Mouse (Mus musculus): Measurements from ENCODE around the gene Gchfr. TPM values are rescaled to one million over a fixed set of nuclear protein-coding genes. Genes with fewer than 3 reads are reported as not detected.

Gene Gchfr
- polyA plus RNA-seq, 1 experiment: 1.3 TPM

DNA sequence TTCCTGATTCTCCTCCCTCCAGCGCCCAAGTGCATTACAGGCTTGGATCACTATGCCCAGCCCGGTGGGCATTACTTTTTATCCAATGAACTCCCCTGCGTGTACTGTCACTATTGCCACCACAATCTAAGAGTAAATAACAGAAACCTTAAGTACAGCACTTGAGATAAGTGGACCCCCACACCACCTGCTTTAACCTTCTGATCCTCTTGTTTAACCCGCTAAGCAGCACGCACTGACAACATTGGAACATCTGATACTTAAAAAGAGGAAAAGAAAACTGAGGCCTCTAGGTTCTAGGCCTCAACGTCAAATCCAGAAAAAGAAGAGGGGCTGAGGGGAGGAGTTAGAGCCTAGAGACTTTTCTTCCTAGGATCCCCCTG lies 40.4 kb downstream of the Gchfr start:
- Histone ChIP-seq H3K27ac (ENCODE audit: insufficient read depth, low read length) (peak overlapping the region; percentile 68; the same call in 1 of the 2 replicates), H3K4me1 (ENCODE audit: control insufficient read depth, insufficient read depth, low read length) (no peaks in the 10 kb centered on the region), H3K4me3 (ENCODE audit: insufficient read depth, low read length) (peak overlapping the region; percentile 70)
- TF ChIP-seq CTCF (IDR thresholded peaks at IDR 0.05; ENCODE audit: extremely low read depth, insufficient read depth, low read length) (no peak), POLR2A (IDR thresholded peaks at IDR 0.05; ENCODE audit: extremely low read depth, insufficient read depth, low read length) (no peak)

DNA sequence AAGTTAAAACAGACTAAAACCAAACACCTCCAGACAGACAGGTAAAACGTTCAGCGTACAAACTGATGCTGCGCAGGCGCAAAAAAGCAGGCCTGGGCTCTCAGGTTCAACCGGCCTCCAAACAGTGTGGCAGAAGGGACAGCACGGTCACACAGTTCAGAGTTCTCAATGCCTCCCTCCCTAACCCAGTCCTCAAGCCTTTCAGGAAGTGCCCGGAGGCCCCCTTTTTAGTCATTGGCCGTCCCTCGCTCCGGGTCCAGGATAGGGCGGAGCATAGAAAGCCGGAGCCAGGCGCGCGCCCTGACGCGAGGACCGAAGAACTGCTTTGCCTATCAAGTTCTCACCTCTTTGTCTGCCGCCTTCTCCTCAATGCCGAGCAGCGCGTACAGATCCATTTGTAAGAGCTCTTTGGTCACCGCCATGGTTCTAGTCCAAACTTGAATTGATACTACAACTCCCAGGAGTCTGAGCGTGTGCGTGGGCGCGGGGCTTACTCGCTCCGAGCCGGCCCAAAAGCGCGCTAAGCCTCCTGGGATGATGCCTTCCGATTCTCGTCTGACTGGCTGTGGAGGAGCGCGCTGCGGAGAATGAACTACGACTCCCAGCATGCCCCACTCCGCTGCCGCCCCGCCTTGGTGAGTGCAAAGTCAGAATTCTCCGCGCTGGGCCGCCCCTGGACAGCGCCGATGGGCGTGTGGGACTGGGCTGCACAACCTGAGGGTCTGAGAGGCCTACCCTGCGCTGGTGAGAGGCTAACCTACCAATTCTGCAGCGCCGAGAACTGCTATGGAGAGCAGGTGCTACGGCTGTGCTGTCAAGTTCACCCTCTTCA lies 41.0 kb downstream of the Gchfr start, which contains the start of the genes Zfyve19 and Dnajc17:
Gene Zfyve19, plus strand, starts transcription at position 274 of the 832 bp plus-strand sequence.
Gene Dnajc17, minus strand, starts transcription at position 452 of the 832 bp plus-strand sequence.
- no peaks in the 10 kb centered on the region for H3K4me1 ChIP-seq (ENCODE audit: control insufficient read depth, insufficient read depth, low read length)

DNA sequence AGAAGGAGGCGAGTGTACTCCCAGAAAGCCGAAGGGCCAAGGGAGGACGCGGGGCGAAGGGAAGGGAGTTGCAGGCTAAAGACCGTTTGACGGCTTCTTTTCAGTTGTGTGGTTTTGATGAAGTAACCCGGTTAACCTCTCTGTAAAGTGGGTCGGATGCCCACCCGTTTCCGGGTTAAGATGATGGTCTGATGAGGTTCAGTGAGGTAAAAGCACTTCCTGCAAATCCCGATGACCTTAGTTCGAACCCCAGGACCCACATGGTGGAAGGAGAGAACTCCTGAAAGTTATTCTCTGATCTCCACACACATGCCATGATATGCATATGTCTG lies 41.6 kb downstream of the Gchfr start:
- H3K27ac ChIP-seq (ENCODE audit: insufficient read depth, low read length): no peak overlapping the region
- no peaks in the 10 kb centered on the region for H3K4me1 ChIP-seq (ENCODE audit: control insufficient read depth, insufficient read depth, low read length)
- TF ChIP-seq CTCF (IDR thresholded peaks at IDR 0.05; ENCODE audit: extremely low read depth, insufficient read depth, low read length) (no peak), POLR2A (IDR thresholded peaks at IDR 0.05; ENCODE audit: extremely low read depth, insufficient read depth, low read length) (no peak)

More for the DNA sequence above, 41.0 kb downstream of the Gchfr start, which contains the start of the genes Zfyve19 and Dnajc17:
- TF ChIP-seq CTCF (IDR thresholded peaks at IDR 0.05; ENCODE audit: extremely low read depth, insufficient read depth, low read length): no peak
- TF ChIP-seq POLR2A (IDR thresholded peaks at IDR 0.05; ENCODE audit: extremely low read depth, insufficient read depth, low read length): peak; percentile 74
- Histone ChIP-seq H3K4me3 (ENCODE audit: insufficient read depth, low read length) (peak within 1 kb of the TSS; percentile 70), H3K27ac (ENCODE audit: insufficient read depth, low read length) (peak within 1 kb of the TSS; percentile 68)

More for the DNA sequence above, 41.6 kb downstream of the Gchfr start:
- H3K4me3 ChIP-seq (ENCODE audit: insufficient read depth, low read length): peak overlapping the region; percentile 70

Other genes starting within 250 kb of the Gchfr start
- 2.8 and 3.1 TPM in 2 replicates for gene Chst14, start 241.3 kb upstream of the Gchfr start, polyA plus RNA-seq (2012; rRNA removed)
- gene Ccdc32, start 138.4 kb upstream of the Gchfr start, polyA plus RNA-seq (2012; rRNA removed): 44.3 and 45.1 TPM in 2 replicates
- gene Rpusd2, start 133.0 kb upstream of the Gchfr start, polyA plus RNA-seq (2012; rRNA removed): 4.8 and 4.9 TPM in 2 replicates
- gene Knl1, start 120.7 kb upstream of the Gchfr start, polyA plus RNA-seq (2012; rRNA removed): 0.04 and 0.08 TPM in 2 replicates
- 1.4 and 1.6 TPM in 2 replicates for gene Rad51, start 55.0 kb upstream of the Gchfr start, polyA plus RNA-seq (2012; rRNA removed)
- 58.4 and 62.0 TPM in 2 replicates for gene Rmdn3, start 10.7 kb upstream of the Gchfr start, polyA plus RNA-seq (2012; rRNA removed)
- gene Gm14137, start 6.7 kb downstream of the Gchfr start, polyA plus RNA-seq (2012; rRNA removed): not detected in 2 replicates
- gene Zfyve19, start 40.8 kb downstream of the Gchfr start, polyA plus RNA-seq (2012; rRNA removed): 52.9 and 68.2 TPM in 2 replicates
- 25.8 and 25.9 TPM in 2 replicates for gene Dnajc17, start 41.0 kb downstream of the Gchfr start, polyA plus RNA-seq (2012; rRNA removed)
- not detected in 2 replicates for gene Ppp1r14d, start 62.1 kb downstream of the Gchfr start, polyA plus RNA-seq (2012; rRNA removed)
- 1.8 and 2.6 TPM in 2 replicates for gene Spint1, start 69.6 kb downstream of the Gchfr start, polyA plus RNA-seq (2012; rRNA removed)
- gene Rhov, start 103.5 kb downstream of the Gchfr start, polyA plus RNA-seq (2012; rRNA removed): 8.3 and 8.6 TPM in 2 replicates
- 32.2 and 33.0 TPM in 2 replicates for gene Vps18, start 121.0 kb downstream of the Gchfr start, polyA plus RNA-seq (2012; rRNA removed)
- gene Dll4, start 158.0 kb downstream of the Gchfr start, polyA plus RNA-seq (2012; rRNA removed): 2.9 and 3.3 TPM in 2 replicates
- gene Chac1, start 183.5 kb downstream of the Gchfr start, polyA plus RNA-seq (2012; rRNA removed): 7.9 and 8.3 TPM in 2 replicates